18 mouse cellular contexts compared by ENCODE assay signal in the genomic region with DNA sequence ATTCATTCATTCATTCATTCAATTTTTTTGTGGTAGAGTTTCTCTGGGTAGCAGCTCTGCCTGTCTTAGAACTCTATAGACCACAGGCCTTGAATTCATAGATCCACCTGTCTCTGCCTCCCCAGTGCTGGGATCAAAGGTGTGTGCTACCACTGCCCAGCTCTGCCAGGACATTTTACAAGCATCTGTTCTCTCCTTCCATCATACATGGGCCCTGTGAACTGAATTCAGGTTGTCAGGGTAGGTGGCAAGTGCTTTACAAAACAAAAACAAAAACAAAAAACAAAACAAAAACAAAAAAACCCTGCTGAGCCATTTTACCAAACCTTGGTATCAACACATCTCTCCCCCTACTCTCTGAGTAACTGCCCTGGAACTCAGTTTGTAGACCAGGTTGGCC. TPM values are rescaled to one million over a fixed set of nuclear protein-coding genes. Genes with fewer than 3 reads are reported as not detected.
DNase-seq lines count a peak whose midpoint lies in the region; ATAC-seq and TF ChIP-seq lines count a peak whose summit lies in the region.
"Had no signal": no experiment of that assay in that cellular context is flagged by ENCODE, and none has a peak within 500 bp of the region (broad histone marks: within the 10 kb centered on the region; RNA-seq: fewer than 3 reads in every experiment).

No protein-coding gene starts in this region.

- H3K9ac ChIP-seq in liver, embryonic 11.5 days (ENCODE audit: low read depth, low read length): no peak overlapping the region
- H3K9ac ChIP-seq in ES-Bruce4 (ENCODE audit: low read depth, poor library complexity, severe bottlenecking): 0 out of 2 replicates have a peak overlapping the region, but pooled peaks have one; percentile 14
- peak overlapping the region; percentile 61 for H3K9ac ChIP-seq in liver, embryonic 13.5 days
- H3K9ac ChIP-seq: forebrain, embryonic 13.5 days; forebrain, postnatal 0 days; hindbrain, embryonic 15.5 days had no signal

- H3K4me3 ChIP-seq in liver, embryonic 11.5 days (ENCODE audit: low read depth, low read length): no peak overlapping the region
- H3K4me3 ChIP-seq in ES-Bruce4 (ENCODE audit: low read depth, low read length): no peak overlapping the region
- no peak overlapping the region; the same call in 1 of the 2 replicates for H3K4me3 ChIP-seq in liver, embryonic 13.5 days (replicated peaks)
- H3K4me3 ChIP-seq: embryonic facial prominence, embryonic 10.5 days; forebrain, embryonic 13.5 days; hindbrain, embryonic 15.5 days had no signal

- H3K36me3 ChIP-seq in liver, embryonic 11.5 days (ENCODE audit: control insufficient read depth, insufficient read depth, low read length): peaks cover 3% of the 10 kb centered on the region; the same call in 1 of the 2 replicates
- H3K36me3 ChIP-seq in ES-Bruce4 (ENCODE audit: control insufficient read depth, insufficient read depth, low read length, poor library complexity, severe bottlenecking): no peaks in the 10 kb centered on the region
- no peaks in the 10 kb centered on the region for H3K36me3 ChIP-seq in liver, embryonic 13.5 days
- H3K36me3 ChIP-seq: embryonic facial prominence, embryonic 10.5 days; hindbrain, embryonic 15.5 days had no signal

- H3K27ac ChIP-seq in liver, embryonic 11.5 days (ENCODE audit: low read depth, low read length): peak overlapping the region; percentile 25; the same call in 1 of the 2 replicates
- no peak overlapping the region for H3K27ac ChIP-seq in ES-Bruce4 (ENCODE audit: insufficient read depth, low read length)
- peak overlapping the region; percentile 85 for H3K27ac ChIP-seq in liver, embryonic 13.5 days
- H3K27ac ChIP-seq: embryonic facial prominence, embryonic 10.5 days; forebrain, embryonic 13.5 days; hindbrain, embryonic 15.5 days had no signal

- H3K27me3 ChIP-seq in liver, embryonic 11.5 days (replicated peaks; ENCODE audit: control insufficient read depth, insufficient read depth, low read length): no peaks in the 10 kb centered on the region
- no peaks in the 10 kb centered on the region for H3K27me3 ChIP-seq in ES-Bruce4 (ENCODE audit: control insufficient read depth, insufficient read depth, low read length, poor library complexity, severe bottlenecking)
- no peaks in the 10 kb centered on the region for H3K27me3 ChIP-seq in liver, embryonic 13.5 days
- H3K27me3 ChIP-seq: forebrain, embryonic 13.5 days; hindbrain, embryonic 15.5 days had no signal

- ATAC-seq in liver, embryonic 11.5 days (replicated peaks; ENCODE audit: low FRiP score): no peak
- ATAC-seq in liver, embryonic 13.5 days (ENCODE audit: low read depth): no peak
- ATAC-seq: forebrain, embryonic 13.5 days; forebrain, postnatal 0 days; inflammation-experienced regulatory T-cells, adult 6 months; intestine, postnatal 0 days had no signal

- peak overlapping the region; percentile 23 for H3K4me2 ChIP-seq in liver, embryonic 11.5 days
- peak overlapping the region; percentile 82 for H3K4me2 ChIP-seq in liver, embryonic 13.5 days
- H3K4me2 ChIP-seq: forebrain, embryonic 13.5 days; heart, embryonic 11.5 days; hindbrain, embryonic 15.5 days had no signal

- TF ChIP-seq EP300 in ES-Bruce4 (IDR thresholded peaks at IDR 0.05; ENCODE audit: insufficient read depth, low read depth, low read length): no peak

- DNase-seq in liver, embryonic 11.5 days (ENCODE audit: low spot score): no peak
- DNase-seq in liver: no peak
- DNase-seq in liver, embryonic 13.5 days: no peak
- DNase-seq in right cerebral cortex, postnatal 10 days (ENCODE audit: low spot score in 2 of 2): no peak
- no peak for DNase-seq in frontal cortex, postnatal 36 days (ENCODE audit: low spot score in 2 of 2)
- DNase-seq: adrenal gland, adult 2 months; adrenal gland, postnatal 25 days; cerebellum, adult 18-20 months; forebrain, postnatal 0 days; gastrocnemius, postnatal 10 days; heart, adult 18-20 months had no signal

- peaks cover 67% of the 10 kb centered on the region for H3K4me1 ChIP-seq in liver, embryonic 11.5 days (replicated peaks; ENCODE audit: control insufficient read depth, insufficient read depth, low read length)
- H3K4me1 ChIP-seq in ES-Bruce4 (ENCODE audit: control insufficient read depth, insufficient read depth, low read length): peaks cover 14% of the 10 kb centered on the region
- H3K4me1 ChIP-seq in liver, embryonic 13.5 days (replicated peaks): peaks cover 82% of the 10 kb centered on the region

- H3K9me3 ChIP-seq in liver, embryonic 11.5 days (ENCODE audit: control insufficient read depth, low read length): no peaks in the 10 kb centered on the region
- H3K9me3 ChIP-seq in ES-Bruce4 (replicated peaks; ENCODE audit: control insufficient read depth, insufficient read depth, low read length, poor library complexity, severe bottlenecking): no peaks in the 10 kb centered on the region
- no peaks in the 10 kb centered on the region for H3K9me3 ChIP-seq in liver, embryonic 13.5 days (replicated peaks)
- H3K9me3 ChIP-seq: embryonic facial prominence, embryonic 10.5 days; forebrain, embryonic 13.5 days; hindbrain, embryonic 15.5 days had no signal

- TF ChIP-seq CTCF in ES-Bruce4 (IDR thresholded peaks at IDR 0.05; ENCODE audit: low read depth, low read length): no peak

- TF ChIP-seq POLR2A in ES-Bruce4 (IDR thresholded peaks at IDR 0.05; ENCODE audit: insufficient read depth, low read length): no peak

RNA-seq across cellular contexts. Expression of a gene that starts 4.2 kb away (rescaled TPM):
- 37.2 and 43.0 TPM in 2 replicates for polyA plus RNA-seq in liver, embryonic 11.5 days (2014; fragmentation: Nextera tagmentation; extraction: Ambion mirVana)
- polyA plus RNA-seq in ES-Bruce4 (2011; ENCODE audit: insufficient read depth, insufficient read length, low read depth, missing spikeins): 164 and 167 TPM in 2 replicates
- polyA plus RNA-seq in liver, embryonic 13.5 days (2015; fragmentation: Nextera tagmentation; extraction: Ambion mirVana): 19.9 and 21.6 TPM in 2 replicates
